Mouse (Mus musculus): ENCODE results near the gene Ccdc141.

Gene Ccdc141

GRCm38 (mm10) chr2:77133407-77133806 is 37.0 kb downstream of the Ccdc141 start:
- no peak for DNase-seq (ENCODE audit: low spot score)

GRCm38 (mm10) chr2:77126939-77127338 is 43.5 kb downstream of the Ccdc141 start:
- no peak for DNase-seq (ENCODE audit: low spot score)

DNA sequence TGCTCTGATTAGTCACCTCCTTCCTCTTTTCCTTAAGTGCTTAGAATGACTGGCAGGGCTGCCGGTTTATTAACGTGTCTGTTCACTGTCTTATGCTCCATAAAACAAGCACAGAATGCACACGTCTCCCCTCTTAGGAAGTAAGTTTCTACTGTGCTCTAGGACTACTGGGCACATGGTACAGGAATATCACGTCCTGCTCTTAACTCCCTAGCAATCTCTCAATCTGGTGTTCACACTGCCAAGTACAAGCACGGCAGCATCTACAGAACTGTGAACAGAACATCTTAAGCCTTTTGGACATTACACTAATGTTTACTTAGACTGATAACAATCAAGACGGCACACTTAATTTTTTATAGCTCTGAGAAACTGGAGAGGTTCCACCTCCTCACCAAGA is 52.3 kb downstream of the Ccdc141 start:
- DNase-seq (ENCODE audit: low spot score), result no peak

DNA sequence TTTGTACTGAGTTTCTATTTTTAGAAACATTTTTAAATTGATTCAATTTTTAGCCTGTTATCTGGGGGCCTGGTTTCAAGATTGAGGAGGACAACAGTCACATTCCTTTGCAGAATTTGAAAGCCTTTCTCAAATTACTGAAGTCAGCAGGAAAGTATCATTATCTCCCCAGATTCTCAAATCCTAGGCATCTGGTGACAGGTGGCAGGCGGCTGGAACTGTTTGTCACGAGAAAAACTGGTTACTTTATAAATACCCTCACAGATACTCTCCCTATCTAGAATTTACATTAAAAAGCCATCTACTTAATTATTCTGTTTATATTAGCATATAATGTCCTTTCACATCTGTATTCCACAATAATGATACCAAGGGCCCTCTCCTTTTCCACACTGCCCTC is 56.1 kb downstream of the Ccdc141 start:
- no peak for DNase-seq (ENCODE audit: low spot score)

DNA sequence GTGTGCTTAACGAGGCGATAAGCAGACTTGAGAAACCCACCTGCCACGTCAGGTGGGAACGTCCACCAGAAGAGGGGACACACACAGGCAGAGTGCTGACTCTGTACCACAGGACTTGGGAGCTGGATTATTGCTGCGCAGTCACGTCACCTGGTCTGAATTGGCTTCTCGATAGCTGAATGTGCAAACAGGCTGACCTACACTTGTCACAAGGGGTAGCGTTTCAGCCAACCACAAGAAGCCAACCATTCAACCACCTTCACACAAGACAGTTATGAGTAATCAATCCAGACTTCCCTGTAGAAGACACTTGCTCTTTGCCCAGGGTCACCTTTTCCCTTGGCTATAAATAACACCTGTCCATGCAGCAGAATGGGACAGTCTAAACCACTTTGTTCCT is 56.6 kb downstream of the Ccdc141 start:
- no peak for DNase-seq (ENCODE audit: low spot score)

DNA sequence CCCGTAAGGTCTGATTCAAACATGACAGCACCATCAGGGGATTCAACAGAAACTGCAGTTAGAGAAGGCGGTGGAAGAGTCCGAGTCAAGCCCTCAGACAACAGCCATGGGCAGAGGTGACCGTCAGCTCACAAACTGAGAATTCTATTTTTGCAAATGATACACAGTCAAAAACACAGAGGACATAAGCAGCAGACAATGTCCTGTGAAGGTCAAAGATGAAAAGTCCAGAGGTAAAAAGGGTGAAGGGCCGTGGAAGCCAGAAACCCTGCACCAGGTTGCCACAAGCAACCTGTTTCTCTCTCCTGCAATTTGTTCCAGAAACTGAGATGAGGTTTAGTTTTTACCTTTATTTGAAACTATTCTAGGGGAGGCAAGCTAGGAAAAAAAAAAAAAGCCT is 57.4 kb downstream of the Ccdc141 start:
- no peak for DNase-seq (ENCODE audit: low spot score)

DNA sequence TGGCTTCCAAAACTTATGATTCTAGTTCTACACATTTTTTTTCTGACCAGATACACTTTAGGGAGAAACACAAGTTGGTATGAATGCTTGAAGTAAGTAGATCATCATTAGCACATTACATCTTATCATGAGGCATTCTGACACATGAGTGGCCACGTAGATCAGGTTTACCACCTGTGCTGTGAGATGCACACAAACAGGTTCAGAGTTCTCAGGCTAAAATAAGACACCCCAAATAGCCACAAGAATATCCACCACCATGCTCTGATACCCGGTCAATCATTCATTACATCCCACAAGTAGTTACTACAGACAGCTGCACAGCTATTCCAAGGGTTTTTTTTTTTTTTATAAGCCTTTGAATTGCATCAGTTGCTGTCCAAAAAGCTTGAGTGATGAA is 59.3 kb downstream of the Ccdc141 start:
- DNase-seq (ENCODE audit: low spot score), result no peak

GRCm38 (mm10) chr2:77110365-77110764 is 60.1 kb downstream of the Ccdc141 start:
- no peak for DNase-seq (ENCODE audit: low spot score)

DNA sequence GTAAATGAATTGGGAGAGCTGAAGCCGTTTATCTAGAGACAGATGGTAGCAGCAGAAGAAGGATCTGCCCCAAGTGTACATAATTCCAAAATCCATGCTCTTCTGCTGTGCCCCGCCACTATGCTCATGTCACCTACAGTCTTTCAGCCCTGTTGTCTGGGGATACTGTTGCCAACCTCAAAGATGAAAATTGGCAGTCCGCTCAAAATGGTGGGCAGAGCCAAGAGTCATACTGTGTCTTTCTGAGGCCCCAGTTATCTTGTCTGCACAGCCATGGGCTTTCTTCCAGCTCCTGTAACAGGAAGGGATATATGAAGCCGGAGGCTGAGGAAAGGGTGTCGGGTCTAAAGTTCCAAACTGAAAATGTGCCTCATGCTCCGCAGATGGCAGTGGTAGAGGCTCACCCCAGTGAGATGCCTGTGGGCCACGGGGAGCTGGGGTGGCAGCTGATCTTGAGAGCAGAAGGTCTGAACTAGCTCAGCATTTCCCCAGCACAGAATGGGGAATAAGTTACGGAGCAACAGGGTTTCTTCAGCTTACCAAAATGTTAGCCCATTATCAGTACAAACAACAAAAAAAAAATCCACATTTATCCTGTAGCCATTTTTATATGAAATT is 60.8 kb downstream of the Ccdc141 start:
- DNase-seq (ENCODE audit: low spot score), result no peak

- no peak for DNase-seq (ENCODE audit: low spot score)
Measured at GRCm38 (mm10) chr2:77108562-77108961, 61.9 kb downstream of the Ccdc141 start.

- no peak for DNase-seq (ENCODE audit: low spot score)
Measured at GRCm38 (mm10) chr2:77106150-77106549, 64.3 kb downstream of the Ccdc141 start.

- DNase-seq (ENCODE audit: low spot score), result no peak
Measured at GRCm38 (mm10) chr2:77105006-77105715, 65.3 kb downstream of the Ccdc141 start.

GRCm38 (mm10) chr2:77102516-77102915 is 67.9 kb downstream of the Ccdc141 start:
- DNase-seq (ENCODE audit: low spot score), result no peak

DNA sequence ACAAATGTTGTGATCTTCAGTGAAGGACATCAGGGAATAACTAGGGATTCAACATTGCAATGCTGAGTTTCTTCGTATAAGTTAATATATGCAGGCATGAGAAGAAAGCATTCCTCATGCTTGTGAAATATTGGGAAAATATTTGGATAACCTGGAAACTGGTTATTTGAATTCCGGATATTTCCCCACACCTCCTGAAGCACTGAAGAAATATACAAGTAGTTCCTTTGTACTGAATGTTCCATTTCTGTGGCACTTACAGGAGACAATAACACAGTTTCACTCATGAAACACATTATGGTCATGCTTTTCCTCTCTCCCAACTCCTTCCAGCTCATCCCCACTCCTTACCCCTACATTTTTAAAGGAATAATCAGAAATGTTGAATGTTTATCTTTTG is 70.6 kb downstream of the Ccdc141 start:
- DNase-seq (ENCODE audit: low spot score), result no peak

GRCm38 (mm10) chr2:77098769-77099168 is 71.7 kb downstream of the Ccdc141 start:
- DNase-seq (ENCODE audit: low spot score), result no peak

GRCm38 (mm10) chr2:77091749-77092148 is 78.7 kb downstream of the Ccdc141 start:
- DNase-seq (ENCODE audit: low spot score), result no peak

DNA sequence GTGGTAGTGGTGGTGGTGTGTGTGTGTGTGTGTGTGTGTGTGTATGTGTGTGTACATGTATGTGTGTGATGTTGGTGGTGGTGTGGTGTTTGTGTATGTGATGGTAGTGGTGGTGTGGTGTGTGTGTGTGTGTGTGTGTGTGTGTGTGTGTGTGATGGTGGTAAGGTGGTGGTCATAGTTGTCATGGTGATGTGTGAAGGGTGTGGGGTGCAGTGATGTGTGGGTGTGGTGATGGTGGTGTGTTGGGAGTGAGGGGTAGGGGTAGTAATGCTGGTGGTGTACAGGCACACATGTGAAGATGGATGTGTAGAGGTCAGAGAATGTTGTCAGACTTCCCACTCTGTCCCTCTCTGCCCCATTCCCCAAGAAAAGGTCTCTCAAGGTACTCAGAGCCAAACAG is 85.1 kb downstream of the Ccdc141 start:
- DNase-seq (ENCODE audit: low spot score), result no peak

DNA sequence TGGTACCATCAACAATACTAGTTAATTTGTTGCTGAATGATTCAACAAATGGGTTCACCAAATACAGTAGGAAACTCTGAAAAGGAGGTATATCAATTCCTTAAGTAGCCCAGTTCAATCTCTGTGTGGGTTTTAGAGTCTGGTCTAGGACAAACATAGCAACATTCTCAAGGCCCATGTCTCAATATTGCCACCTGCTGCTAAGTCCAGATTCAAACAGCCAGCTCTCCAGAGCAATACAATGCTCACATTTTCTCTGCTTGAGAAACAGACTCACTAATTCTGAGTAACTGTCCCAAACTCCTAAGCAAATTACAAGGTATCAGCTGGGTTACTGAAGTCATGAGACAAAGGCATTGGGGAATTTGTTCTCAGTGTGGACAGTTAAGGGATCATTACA is 85.8 kb downstream of the Ccdc141 start:
- DNase-seq (ENCODE audit: low spot score), result no peak

DNA sequence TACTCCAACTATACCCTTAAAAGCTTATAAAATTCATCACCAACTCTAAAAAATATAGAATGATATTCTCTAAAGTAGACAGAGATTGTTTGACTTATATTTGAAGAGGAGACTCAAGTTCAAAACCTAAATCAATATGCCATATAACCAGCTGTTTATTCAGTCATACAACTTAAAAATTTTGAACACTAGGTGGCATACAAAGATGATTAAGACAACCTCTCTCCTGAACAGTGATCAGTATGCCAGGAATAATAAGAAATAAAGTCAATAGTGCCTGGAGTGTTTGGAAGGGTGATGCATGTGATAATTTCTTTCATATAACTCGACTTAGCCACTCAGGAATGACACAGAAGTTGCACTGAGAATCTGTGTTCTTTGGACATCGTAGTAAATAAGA is 89.3 kb downstream of the Ccdc141 start:
- no peak for DNase-seq (ENCODE audit: low spot score)

GRCm38 (mm10) chr2:77080657-77081056 is 89.8 kb downstream of the Ccdc141 start:
- DNase-seq (ENCODE audit: low spot score), result no peak

- DNase-seq (ENCODE audit: low spot score), result no peak
Measured at GRCm38 (mm10) chr2:77078746-77079145, 91.7 kb downstream of the Ccdc141 start.

GRCm38 (mm10) chr2:77074373-77074772 is 96.1 kb downstream of the Ccdc141 start:
- DNase-seq (ENCODE audit: low spot score), result no peak

DNA sequence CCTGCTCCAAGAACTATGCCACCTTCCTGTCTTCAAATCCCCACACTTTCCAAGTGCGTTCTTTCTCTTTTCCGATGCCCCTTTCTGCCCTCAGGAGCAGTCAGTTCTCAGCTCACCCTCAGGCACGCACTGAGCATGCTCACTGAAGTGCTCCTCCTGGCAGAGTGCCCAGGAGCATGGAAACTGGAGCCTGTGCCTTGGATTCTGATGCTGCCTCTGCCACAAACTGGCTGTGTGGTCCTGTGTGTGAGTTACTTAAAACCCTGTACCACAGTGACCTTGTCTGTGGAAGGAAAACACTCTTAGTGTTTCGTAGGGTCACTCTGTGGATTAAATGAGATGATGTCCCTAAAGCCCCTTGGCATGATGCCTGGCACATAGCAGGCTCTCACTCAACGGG is 96.5 kb downstream of the Ccdc141 start:
- DNase-seq (ENCODE audit: low spot score), result no peak

- no peak for DNase-seq (ENCODE audit: low spot score)
Measured at GRCm38 (mm10) chr2:77065294-77065693, 105.1 kb downstream of the Ccdc141 start.
